Mouse (Mus musculus) intestine, postnatal 0 days (tissue): ENCODE data around the gene Srsf2. TPM values are rescaled to one million over a fixed set of nuclear protein-coding genes. Genes with fewer than 3 reads are reported as not detected.

ENCODE experiments used
- ATAC-seq: fragments of 200-750 bp; cut with Nextera tagmentation; 2 replicates; pipeline ENCODE4 v1.8.0; 2017; ENCODE audit warnings: mild to moderate bottlenecking, moderate TSS enrichment, moderate library complexity
- H3K27ac ChIP-seq: fragments of 300-500 bp; sonication (generic); 2 replicates; pipeline ENCODE4 v1.5.1; 2014; ENCODE audit warnings: mild to moderate bottlenecking, low read depth, low read length, moderate library complexity
- H3K27me3 ChIP-seq: fragments of 300-500 bp; sonication (generic); replicated peaks from 2 replicates; pipeline ENCODE4 v1.6.1; 2014; ENCODE audit warnings: low read length, mixed read lengths; ENCODE audit not compliant: control insufficient read depth, insufficient read depth
- H3K36me3 ChIP-seq: fragments of 300-500 bp; sonication (generic); 2 replicates; pipeline ENCODE4 v1.6.1; 2014; ENCODE audit warnings: mild to moderate bottlenecking, moderate library complexity; ENCODE audit not compliant: control insufficient read depth, insufficient read depth
- H3K4me1 ChIP-seq: fragments of 300-500 bp; sonication (generic); replicated peaks from 2 replicates; pipeline ENCODE4 v1.6.1; 2014; ENCODE audit warnings: antibody characterized with exemption, low read length, mixed read lengths; ENCODE audit not compliant: control insufficient read depth, insufficient read depth
- H3K4me2 ChIP-seq: fragments of 300-500 bp; sonication (generic); replicated peaks from 2 replicates; pipeline ENCODE4 v1.6.1; 2014; ENCODE audit warnings: low read depth, mild to moderate bottlenecking, moderate library complexity
- H3K4me3 ChIP-seq: fragments of 300-500 bp; sonication (generic); 2 replicates; pipeline ENCODE4 v1.5.1; 2014; ENCODE audit warnings: low read depth, low read length
- H3K9ac ChIP-seq: fragments of 300-500 bp; sonication (generic); 2 replicates; pipeline ENCODE4 v1.6.1; 2014; ENCODE audit warnings: mild to moderate bottlenecking, low read depth, low read length
- H3K9me3 ChIP-seq: fragments of 300-500 bp; sonication (generic); 2 replicates; pipeline ENCODE4 v1.6.1; 2016; ENCODE audit warnings: mixed run types; ENCODE audit not compliant: control insufficient read depth
- CTCF ChIP-seq: sonication (generic); IDR thresholded peaks from 2 replicates; pipeline ENCODE4 v1.5.1; 2016; ENCODE audit warnings: low read depth, mild to moderate bottlenecking, control low read depth, antibody characterized with exemption, moderate library complexity
- WGBS: fragments of 180-500 bp; shearing (Covaris S2); extraction: QIAGEN DNeasy Blood & Tissue Kit; methylation state at CpG from one replicate; pipeline ENCODE4 v1.1.7; 2014; 5-methylcytosine and 5-hydroxymethylcytosine counted together
- polyA plus RNA-seq: library from polyadenylated mRNA; unstranded; fragments of >200 nt; fragmentation: Nextera tagmentation; extraction: Ambion mirVana; gene quantifications from 2 replicates; pipeline ENCODE4 v1.2.1, GENCODE M21; 2015

Gene Srsf2
- polyA plus RNA-seq, 1 experiment from 2014 or later: 354 TPM

DNA sequence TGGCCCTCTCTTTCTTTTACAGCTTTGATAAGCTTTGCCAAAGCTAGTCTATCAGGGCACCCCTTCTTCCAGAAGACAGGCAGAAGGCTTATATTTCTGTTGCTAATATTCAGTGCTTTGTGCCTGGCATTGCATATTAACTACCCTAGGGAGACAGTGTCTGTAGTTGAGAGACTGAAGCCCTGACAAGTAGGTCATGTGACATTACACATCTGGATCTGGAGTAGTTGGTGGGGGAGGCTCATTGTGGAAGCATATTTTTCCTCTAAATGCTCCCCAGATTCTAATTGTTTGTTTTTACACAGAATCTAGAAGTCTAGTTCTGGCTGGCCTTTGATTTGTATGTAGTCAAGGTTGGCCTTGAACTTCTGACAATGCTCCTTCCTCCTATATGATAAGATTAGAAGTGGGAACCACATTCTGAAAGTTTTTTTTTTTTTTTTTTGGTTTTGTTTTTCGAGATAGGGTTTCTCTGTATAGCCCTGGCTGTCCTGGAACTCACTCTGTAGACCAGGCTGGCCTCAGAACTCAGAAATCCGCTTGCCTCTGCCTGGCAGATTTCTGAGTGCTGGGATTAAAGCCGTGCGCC is 6.2 kb downstream of the Srsf2 start:
- Histone ChIP-seq H3K36me3 (peaks cover 29% of the 10 kb centered on the region; the same call in 1 of the 2 replicates), H3K27me3 (no peaks in the 10 kb centered on the region), H3K27ac (no peak overlapping the region), H3K9me3 (no peaks in the 10 kb centered on the region), H3K4me2 (no peak overlapping the region), H3K4me1 (0 out of 2 replicates have a peak, but pooled peaks cover under 1% of the 10 kb centered on the region), H3K9ac (no peak overlapping the region), H3K4me3 (no peak overlapping the region)
- ATAC-seq: no peak
- WGBS: 81% methylated on average over 4 of the region's 4 CpGs
- no peak for TF ChIP-seq CTCF

DNA sequence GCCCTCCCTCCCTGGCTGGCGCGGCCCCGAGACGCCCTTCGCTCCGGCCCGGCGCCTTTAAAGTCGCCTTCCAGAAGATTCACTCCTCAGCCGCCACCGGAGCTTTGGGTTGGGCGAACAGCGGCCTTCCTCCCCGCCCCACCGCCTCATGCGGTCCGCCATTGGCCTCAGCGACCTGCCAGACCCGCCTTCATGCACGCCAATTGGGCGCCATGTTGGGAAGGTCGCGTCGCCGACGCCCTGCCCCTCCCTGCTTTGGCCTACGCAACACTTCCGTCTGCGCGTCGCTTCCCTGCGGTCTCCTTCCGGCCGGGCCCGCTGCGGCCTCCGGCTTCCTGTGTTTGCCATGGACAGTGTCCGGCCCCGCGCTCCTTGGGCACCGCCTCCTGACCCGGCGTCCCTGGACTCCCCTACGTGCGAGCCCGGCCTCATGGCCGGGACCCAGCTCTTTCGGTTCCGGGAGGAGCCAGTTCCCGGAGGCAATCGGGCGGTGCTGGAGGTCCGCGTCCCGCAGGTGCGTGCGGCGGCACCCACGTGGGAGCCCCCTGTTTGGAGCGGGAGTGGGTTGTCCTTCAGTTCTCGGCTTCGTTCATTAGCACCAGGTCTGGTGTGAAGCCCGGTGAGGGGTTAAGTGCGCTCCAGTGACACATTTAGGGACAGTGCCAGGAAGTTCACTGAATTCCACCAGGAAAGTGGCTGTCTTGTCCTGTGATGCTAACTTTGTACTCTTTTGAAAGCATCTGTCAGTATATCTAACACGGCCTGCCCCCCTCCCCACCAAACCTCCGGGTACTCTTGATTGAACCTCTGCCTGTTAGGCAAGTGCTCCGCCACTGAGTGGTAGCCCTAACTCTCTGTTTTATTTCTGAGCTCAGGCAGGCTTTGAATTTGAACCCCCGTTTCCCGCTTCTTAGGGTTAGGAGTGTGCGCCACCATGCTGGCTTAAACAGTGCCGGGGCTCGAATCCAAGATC is 9.3 kb downstream of the Srsf2 start, which contains the start of the genes Mettl23 and Jmjd6:
Gene Mettl23 (plus strand): TSS at position 18 of the 973 bp plus-strand sequence.
Gene Jmjd6 (minus strand): TSS at position 189 of the 973 bp plus-strand sequence.
- H3K4me2 ChIP-seq: peak within 1 kb of the TSS; percentile 69
- peak within 1 kb of the TSS; percentile 78 for H3K4me3 ChIP-seq
- H3K4me1 ChIP-seq: peaks cover 11% of the 10 kb centered on the region; the same call in 1 of the 2 replicates
- peaks cover 31% of the 10 kb centered on the region for H3K36me3 ChIP-seq
- H3K9ac ChIP-seq: peak within 1 kb of the TSS; percentile 89
- under 1% methylated on average over 72 of the region's 72 CpGs for WGBS
- ATAC-seq: peak; percentile 93
- no peak for TF ChIP-seq CTCF
- no peaks in the 10 kb centered on the region for H3K27me3 ChIP-seq
- H3K27ac ChIP-seq: peak within 1 kb of the TSS; percentile 99
- H3K9me3 ChIP-seq: no peaks in the 10 kb centered on the region

DNA sequence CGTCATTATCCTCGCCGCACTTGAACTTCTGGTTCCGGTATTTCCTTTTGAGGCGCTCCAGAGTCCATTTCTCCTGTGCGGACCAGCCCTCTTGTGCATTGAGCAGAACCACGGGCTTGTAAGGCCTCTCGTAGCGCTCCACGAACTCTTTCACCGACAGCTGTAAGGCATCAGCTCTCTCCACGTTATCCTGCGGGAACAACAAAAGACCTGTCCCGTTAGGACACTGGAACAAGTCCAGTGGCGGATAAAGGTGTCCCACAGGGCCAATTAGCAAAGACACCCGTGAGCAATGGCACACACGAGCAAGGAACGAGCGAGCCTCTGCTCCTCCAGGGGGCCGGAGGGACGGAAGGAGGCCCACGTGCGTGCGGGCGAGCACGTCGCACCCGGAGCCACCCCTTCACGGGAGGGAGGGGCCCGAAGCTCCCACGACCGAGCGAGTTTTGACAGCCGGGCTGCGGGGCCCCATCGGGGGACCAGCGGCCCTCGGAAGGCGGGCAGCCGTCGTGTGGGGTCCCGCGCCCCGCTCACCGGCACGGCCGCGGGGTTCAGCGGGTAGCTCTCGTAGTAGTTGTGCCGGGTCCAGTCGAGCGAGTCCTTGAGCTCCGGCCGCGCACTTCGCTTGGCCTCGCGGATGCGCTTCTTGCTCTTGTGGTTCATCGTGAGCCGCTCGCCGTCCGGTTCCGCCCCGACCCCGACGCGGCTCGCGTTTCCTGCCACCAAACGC is 10.2 kb downstream of the Srsf2 start:
- Histone ChIP-seq H3K27me3 (no peaks in the 10 kb centered on the region), H3K27ac (peak overlapping the region; percentile 99), H3K4me2 (peak overlapping the region; percentile 69), H3K9me3 (no peaks in the 10 kb centered on the region), H3K4me1 (peaks cover 11% of the 10 kb centered on the region; the same call in 1 of the 2 replicates), H3K4me3 (peak overlapping the region; percentile 78), H3K9ac (peak overlapping the region; percentile 89), H3K36me3 (peaks cover 31% of the 10 kb centered on the region)
- TF ChIP-seq CTCF: peak; percentile 53
- ATAC-seq: peak; percentile 44
- under 1% methylated on average over 63 of the region's 73 CpGs for WGBS

DNA sequence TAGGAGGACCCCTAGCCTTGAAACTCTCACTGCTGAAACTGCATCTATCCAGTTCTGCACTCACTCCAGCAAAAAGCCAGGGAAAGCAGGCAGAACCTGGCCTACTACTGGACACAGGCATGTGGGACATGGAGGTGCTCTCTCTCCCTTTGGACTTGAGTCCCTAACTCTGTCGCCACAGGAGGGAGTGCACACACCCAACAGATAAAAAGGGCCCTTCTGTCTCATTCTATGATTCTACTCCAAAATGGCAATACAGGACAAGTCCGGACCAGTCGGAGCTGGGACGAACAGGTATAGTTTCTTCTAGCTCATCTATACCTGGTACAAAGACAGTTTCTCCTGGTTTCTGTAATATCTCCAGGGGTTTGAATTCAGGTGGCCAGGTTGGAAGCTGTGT is 12.1 kb downstream of the Srsf2 start:
- 55% methylated on average over 4 of the region's 4 CpGs for WGBS
- Histone ChIP-seq H3K36me3 (peaks cover 48% of the 10 kb centered on the region), H3K27ac (peak overlapping the region; percentile 15), H3K9me3 (no peaks in the 10 kb centered on the region), H3K4me1 (peaks cover 11% of the 10 kb centered on the region; the same call in 1 of the 2 replicates), H3K27me3 (no peaks in the 10 kb centered on the region), H3K4me3 (peak overlapping the region; percentile 78; the same call in 1 of the 2 replicates), H3K4me2 (peak overlapping the region; percentile 69), H3K9ac (peak overlapping the region; percentile 31; the same call in 1 of the 2 replicates)
- peak; percentile 40; the same call in 1 of the 2 replicates for TF ChIP-seq CTCF
- ATAC-seq: no peak

DNA sequence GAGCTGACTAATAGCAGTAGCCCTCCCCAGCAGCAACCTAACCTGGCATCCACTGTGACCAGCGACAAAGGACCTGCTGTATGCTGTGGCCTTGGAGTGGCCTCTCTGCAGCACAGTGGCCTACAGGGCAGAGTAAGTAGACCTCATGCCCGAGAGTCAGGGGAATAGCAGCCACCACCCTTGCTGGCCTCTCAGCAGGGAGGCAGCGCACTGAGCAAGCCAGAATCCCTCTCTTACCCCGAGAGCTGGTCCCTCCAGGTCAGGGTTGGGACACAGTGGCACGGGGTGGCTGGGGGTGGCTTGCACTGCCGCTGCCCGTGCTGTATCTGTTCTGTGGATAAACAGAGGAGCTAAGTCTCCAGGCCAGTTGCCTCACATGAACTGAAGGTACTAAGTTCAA is 13.3 kb downstream of the Srsf2 start:
- Histone ChIP-seq H3K4me3 (no peak overlapping the region), H3K27me3 (no peaks in the 10 kb centered on the region), H3K9me3 (no peaks in the 10 kb centered on the region), H3K36me3 (peaks cover 58% of the 10 kb centered on the region), H3K4me1 (peaks cover 11% of the 10 kb centered on the region; the same call in 1 of the 2 replicates), H3K4me2 (peak overlapping the region; percentile 40), H3K27ac (0 out of 2 replicates have a peak overlapping the region, but pooled peaks have one; percentile 8), H3K9ac (no peak overlapping the region)
- no peak for ATAC-seq
- WGBS: 54% methylated on average over 7 of the region's 7 CpGs
- TF ChIP-seq CTCF: no peak
